In genomic region chr8:110919341-110920031, GRCm38 (mm10) we compare ENCODE assay signal across 8 mouse cellular contexts. TPM values are rescaled to one million over a fixed set of nuclear protein-coding genes. Genes with fewer than 3 reads are reported as not detected.
DNase-seq lines count a peak whose midpoint lies in the region; ATAC-seq and TF ChIP-seq lines count a peak whose summit lies in the region.

St3gal2 (plus strand) TSS chr8:110919922.

- H3K36me3 ChIP-seq in heart, embryonic 13.5 days, result peaks cover 10% of the 10 kb centered on the region; the same call in 1 of the 2 replicates
- H3K36me3 ChIP-seq in kidney, postnatal 0 days (ENCODE audit: insufficient read depth, low read length), result no peaks in the 10 kb centered on the region
- H3K36me3 ChIP-seq in liver, embryonic 11.5 days (ENCODE audit: control insufficient read depth, insufficient read depth, low read length), result no peaks in the 10 kb centered on the region
- H3K36me3 ChIP-seq in splenic B cell, adult 2 months (ENCODE audit: control insufficient read depth, insufficient read depth, low read length, poor library complexity, severe bottlenecking), result no peaks in the 10 kb centered on the region

- no peak for TF ChIP-seq CTCF in kidney, postnatal 0 days (IDR thresholded peaks at IDR 0.05; ENCODE audit: low read depth)

- peaks cover 12% of the 10 kb centered on the region; the same call in 1 of the 2 replicates for H3K4me1 ChIP-seq in brown adipose tissue, adult 24 weeks (ENCODE audit: control insufficient read depth, insufficient read depth, insufficient read length, low read length)
- H3K4me1 ChIP-seq in heart, embryonic 13.5 days, result peaks cover 36% of the 10 kb centered on the region
- peaks cover 29% of the 10 kb centered on the region for H3K4me1 ChIP-seq in kidney, postnatal 0 days (replicated peaks; ENCODE audit: insufficient read depth, low read length)
- peaks cover 32% of the 10 kb centered on the region for H3K4me1 ChIP-seq in liver, embryonic 11.5 days (replicated peaks; ENCODE audit: control insufficient read depth, insufficient read depth, low read length)

- 2% methylated on average over 18 of the region's 36 CpGs for WGBS in heart, embryonic 13.5 days
- WGBS in kidney, postnatal 0 days, result 1% methylated on average over 31 of the region's 36 CpGs
- WGBS in liver, embryonic 11.5 days, result 3% methylated on average over 13 of the region's 36 CpGs

- DNase-seq in fibroblast of lung, adult 2 months (ENCODE audit: low read depth), result peak; percentile 86
- peak; percentile 97 for DNase-seq in kidney, postnatal 0 days (ENCODE audit: low spot score)
- peak; percentile 86 for DNase-seq in liver, embryonic 11.5 days (ENCODE audit: low spot score)
- peak; percentile 87 for DNase-seq in naive thymus-derived CD4-positive, alpha-beta T cell, adult 2 months (ENCODE audit: low read depth)
- peak; percentile 86 for DNase-seq in splenic B cell, adult 2 months (ENCODE audit: low read depth, low spot score)

- no peaks in the 10 kb centered on the region for H3K9me3 ChIP-seq in heart, embryonic 13.5 days
- H3K9me3 ChIP-seq in kidney, postnatal 0 days (replicated peaks; ENCODE audit: low read length), result no peaks in the 10 kb centered on the region
- no peaks in the 10 kb centered on the region for H3K9me3 ChIP-seq in liver, embryonic 11.5 days (ENCODE audit: control insufficient read depth, low read length)

- peak; percentile 98 for ATAC-seq in CD4-positive, CD25-positive, alpha-beta regulatory T cell, adult 4 months
- ATAC-seq in heart, embryonic 13.5 days (ENCODE audit: extremely low read depth, insufficient number of reproducible peaks, low FRiP score, low TSS enrichment), result peak; percentile 90
- peak; percentile 93 for ATAC-seq in kidney, postnatal 0 days (replicated peaks; ENCODE audit: low FRiP score, low read depth)
- peak; percentile 90 for ATAC-seq in liver, embryonic 11.5 days (replicated peaks; ENCODE audit: low FRiP score)

- peak within 1 kb of the TSS; percentile 46 for H3K27ac ChIP-seq in brown adipose tissue, adult 24 weeks (replicated peaks; ENCODE audit: low read depth, low read length)
- peak within 1 kb of the TSS; percentile 86 for H3K27ac ChIP-seq in heart, embryonic 13.5 days (replicated peaks)
- peak within 1 kb of the TSS; percentile 81 for H3K27ac ChIP-seq in kidney, postnatal 0 days
- peak within 1 kb of the TSS; percentile 95 for H3K27ac ChIP-seq in liver, embryonic 11.5 days (ENCODE audit: low read depth, low read length)

- peak within 1 kb of the TSS; percentile 96 for H3K9ac ChIP-seq in heart, embryonic 13.5 days
- H3K9ac ChIP-seq in kidney, postnatal 0 days (ENCODE audit: low read depth, low read length), result peak within 1 kb of the TSS; percentile 86
- H3K9ac ChIP-seq in liver, embryonic 11.5 days (ENCODE audit: low read depth, low read length), result peak within 1 kb of the TSS; percentile 94

- no peaks in the 10 kb centered on the region for H3K27me3 ChIP-seq in heart, embryonic 13.5 days (replicated peaks)
- H3K27me3 ChIP-seq in kidney, postnatal 0 days (ENCODE audit: insufficient read depth, low read length), result no peaks in the 10 kb centered on the region
- no peaks in the 10 kb centered on the region for H3K27me3 ChIP-seq in liver, embryonic 11.5 days (replicated peaks; ENCODE audit: control insufficient read depth, insufficient read depth, low read length)
- H3K27me3 ChIP-seq in splenic B cell, adult 2 months (ENCODE audit: control insufficient read depth, insufficient read depth, low read length, poor library complexity, severe bottlenecking), result no peaks in the 10 kb centered on the region; the same call in 1 of the 2 replicates

- peak within 1 kb of the TSS; percentile 75 for H3K4me3 ChIP-seq in brown adipose tissue, adult 24 weeks (ENCODE audit: insufficient read depth, low read depth, low read length)
- peak within 1 kb of the TSS; percentile 93 for H3K4me3 ChIP-seq in heart, embryonic 13.5 days
- peak within 1 kb of the TSS; percentile 83 for H3K4me3 ChIP-seq in kidney, postnatal 0 days (replicated peaks; ENCODE audit: low read depth, low read length)
- peak within 1 kb of the TSS; percentile 94 for H3K4me3 ChIP-seq in liver, embryonic 11.5 days (ENCODE audit: low read depth, low read length)

- H3K4me2 ChIP-seq in heart, embryonic 13.5 days, result peak within 1 kb of the TSS; percentile 81
- peak within 1 kb of the TSS; percentile 93 for H3K4me2 ChIP-seq in kidney, postnatal 0 days (ENCODE audit: low read length)
- peak within 1 kb of the TSS; percentile 95 for H3K4me2 ChIP-seq in liver, embryonic 11.5 days

RNA-seq across cellular contexts. Expression of gene St3gal2, which starts in this region (rescaled TPM):
- 10 to 100 TPM in 1 of 2 experiments, 1 to 10 TPM in 1; 7.5 to 12.4 TPM for polyA plus RNA-seq in CD4-positive, CD25-positive, alpha-beta regulatory T cell, adult 4 months (2017; shearing (Covaris generic))
- polyA plus RNA-seq in brown adipose tissue, adult 24 weeks (2012; ENCODE audit: insufficient read depth, insufficient read length, missing spikeins), result 3.6 and 4.1 TPM in 2 replicates
- polyA plus RNA-seq in heart, embryonic 13.5 days (2015; fragmentation: Nextera tagmentation; extraction: Ambion mirVana), result 16.2 and 16.4 TPM in 2 replicates
- 15.1 and 17.2 TPM in 2 replicates for polyA plus RNA-seq in kidney, postnatal 0 days (2015; fragmentation: Nextera tagmentation; extraction: Ambion mirVana)
- 21.9 and 22.0 TPM in 2 replicates for polyA plus RNA-seq in liver, embryonic 11.5 days (2014; fragmentation: Nextera tagmentation; extraction: Ambion mirVana)

Comparison
In these comparisons a context has a peak if more than half of its experiments do, and no peak if none do; other contexts are left out.
1. Peak in every context shown above with its lines: DNase-seq, ATAC-seq, H3K4me3 ChIP-seq and H3K27ac ChIP-seq.